Mouse (Mus musculus) stomach, postnatal 0 days (tissue): ENCODE measurements at regions not wholly inside any gene's neighbourhood (a gene's known extent, or its start where the extent isn't known, plus 50 kb on each side); places are given as distances from the start of the nearest gene placed in this dataset.

Experiments
- CTCF ChIP-seq: IDR thresholded peaks from 2 replicates; pipeline ENCODE4 v1.5.1; 2016; ENCODE audit warnings: antibody characterized with exemption, low read depth, mild to moderate bottlenecking, moderate library complexity
- EP300 ChIP-seq: optimal IDR thresholded peaks from 2 replicates; pipeline ENCODE3; 2016; ENCODE audit warnings: antibody characterized with exemption

DNA sequence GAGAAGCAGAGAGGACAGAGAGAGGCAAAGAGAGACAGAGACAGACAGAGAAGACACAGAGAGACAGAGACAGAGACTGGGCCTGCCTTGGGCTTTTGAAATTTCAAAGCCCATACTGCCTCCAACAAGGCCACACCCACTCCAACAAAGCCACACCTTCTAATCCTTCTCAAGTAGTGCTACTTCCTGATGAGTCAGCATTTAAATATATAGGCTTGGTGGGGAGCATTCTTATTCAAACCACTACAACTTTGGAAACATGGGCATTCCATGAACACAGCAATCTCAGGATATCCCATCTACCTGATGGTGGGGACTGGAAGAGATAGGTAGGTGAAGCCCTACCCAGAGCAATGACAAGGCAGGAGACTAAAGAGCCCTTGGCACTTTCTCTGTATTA is 182.0 kb upstream of the N4bp1 start:
- TF ChIP-seq CTCF (no peak), EP300 (no peak)
